Mouse (Mus musculus) forelimb bud, embryonic 11.5 days (tissue): Measurements from ENCODE around the gene Trip12.
A peak's percentile ranks its signal among the peaks of the same experiment; 100 is the strongest.

Source experiments
- DNase-seq: peaks from one replicate; pipeline ENCODE4 v3.0.0-alpha.2; 2012; ENCODE audit warnings: low read depth, low spot score

Trip12 gene

GRCm38 (mm10) chr1:84840018-84840664 is at the start of gene Trip12:
Trip12 (minus strand) TSS chr1:84840516.
- peak; percentile 42 for DNase-seq

- DNase-seq = no peak
These were observed 49.7 kb upstream of the Trip12 start for GRCm38 (mm10) chr1:84890005-84890393.

GRCm38 (mm10) chr1:84889330-84890004 is 49.2 kb upstream of the Trip12 start:
- DNase-seq = no peak

GRCm38 (mm10) chr1:84885921-84886320 is 45.6 kb upstream of the Trip12 start:
- no peak for DNase-seq

- DNase-seq = no peak
These were observed 44.9 kb upstream of the Trip12 start for GRCm38 (mm10) chr1:84885174-84885573.

GRCm38 (mm10) chr1:84883889-84884288 is 43.6 kb upstream of the Trip12 start:
- DNase-seq = no peak

GRCm38 (mm10) chr1:84882937-84883336 is 42.6 kb upstream of the Trip12 start:
- DNase-seq = no peak

GRCm38 (mm10) chr1:84882066-84882532 is 41.8 kb upstream of the Trip12 start:
- peak; percentile 16 for DNase-seq

- no peak for DNase-seq
These were observed 41.1 kb upstream of the Trip12 start for GRCm38 (mm10) chr1:84881248-84882065.

GRCm38 (mm10) chr1:84879571-84880120 is 39.3 kb upstream of the Trip12 start:
- DNase-seq = no peak

GRCm38 (mm10) chr1:84877590-84877989 is 37.3 kb upstream of the Trip12 start:
- DNase-seq = no peak

- DNase-seq = no peak
These were observed 32.6 kb upstream of the Trip12 start for GRCm38 (mm10) chr1:84872939-84873338.

- no peak for DNase-seq
These were observed 31.8 kb upstream of the Trip12 start for GRCm38 (mm10) chr1:84872105-84872504.

GRCm38 (mm10) chr1:84871131-84871530 is 30.8 kb upstream of the Trip12 start:
- no peak for DNase-seq

- no peak for DNase-seq
These were observed 29.2 kb upstream of the Trip12 start for GRCm38 (mm10) chr1:84869498-84869897.

GRCm38 (mm10) chr1:84868841-84869240 is 28.5 kb upstream of the Trip12 start:
- no peak for DNase-seq

- no peak for DNase-seq
These were observed 28.0 kb upstream of the Trip12 start for GRCm38 (mm10) chr1:84868311-84868710.

- DNase-seq = no peak
These were observed 26.5 kb upstream of the Trip12 start for GRCm38 (mm10) chr1:84866706-84867230.

- no peak for DNase-seq
These were observed 25.9 kb upstream of the Trip12 start for GRCm38 (mm10) chr1:84866231-84866630.

- DNase-seq = no peak
These were observed 24.3 kb upstream of the Trip12 start for GRCm38 (mm10) chr1:84864645-84865044.

- no peak for DNase-seq
These were observed 20.9 kb upstream of the Trip12 start for GRCm38 (mm10) chr1:84861255-84861630.
